Mouse (Mus musculus) kidney, adult 2 months (tissue): ENCODE results near the gene Serpina3a. TPM values are rescaled to one million over a fixed set of nuclear protein-coding genes. Genes with fewer than 3 reads are reported as not detected.
"Not testable (repeated sequence)": the region's sequence is repeated elsewhere in the genome, so short reads cannot be mapped to it uniquely, and the experiment has no call there.

Source experiments
- DNase-seq: peaks from one replicate; pipeline ENCODE4 v3.0.0; 2021
- H3K27ac ChIP-seq: fragments of 200-500 bp; 2 replicates; pipeline ENCODE4 v1.5.1; 2012; ENCODE audit warnings: low read depth, low read length, control low read depth, inconsistent platforms; ENCODE audit not compliant: insufficient read depth
- H3K27me3 ChIP-seq: fragments of 200-500 bp; replicated peaks from 2 replicates; pipeline ENCODE4 v1.6.1; 2012; ENCODE audit warnings: mild to moderate bottlenecking, moderate library complexity, low read length, inconsistent platforms; ENCODE audit not compliant: control insufficient read depth, insufficient read depth
- H3K36me3 ChIP-seq: fragments of 200-500 bp; 2 replicates; pipeline ENCODE4 v1.6.1; 2012; ENCODE audit warnings: mild to moderate bottlenecking, moderate library complexity, low read length, inconsistent platforms; ENCODE audit not compliant: control insufficient read depth, insufficient read depth
- H3K4me1 ChIP-seq: fragments of 200-500 bp; 2 replicates; pipeline ENCODE4 v1.6.1; 2011; ENCODE audit warnings: low read length; ENCODE audit not compliant: control insufficient read depth, insufficient read depth
- H3K4me3 ChIP-seq: fragments of 200-500 bp; 2 replicates; pipeline ENCODE4 v1.5.1; 2011; ENCODE audit warnings: mild to moderate bottlenecking, low read depth, low read length, control low read depth; ENCODE audit not compliant: insufficient read depth
- CTCF ChIP-seq: fragments of 200-500 bp; conservative IDR thresholded peaks from 2 replicates; pipeline ENCODE4 v1.5.1; 2011; ENCODE audit warnings: low read depth, mild to moderate bottlenecking, control low read depth, low read length, moderate library complexity, mixed read lengths; ENCODE audit not compliant: insufficient read depth, insufficient read length
- POLR2A ChIP-seq: fragments of 200-500 bp; IDR thresholded peaks from one replicate; pipeline ENCODE4 v1.6.1; 2011; ENCODE audit warnings: low read depth, low read length, control low read depth
- WGBS: fragments of 180-500 bp; shearing (Covaris S2); methylation state at CpG from one replicate; pipeline ENCODE4 v1.1.7; 2018; 5-methylcytosine and 5-hydroxymethylcytosine counted together
- polyA plus RNA-seq: library from polyadenylated mRNA; depleted of rRNA; stranded (reverse); fragments of >200 nt; gene quantifications from 2 replicates; pipeline ENCODE4 v1.2.3, GENCODE M21; 2012; rRNA removed

Gene Serpina3a
- not detected in 2 replicates for polyA plus RNA-seq

- H3K36me3 ChIP-seq, H3K4me1 ChIP-seq, H3K27ac ChIP-seq, H3K4me3 ChIP-seq, H3K27me3 ChIP-seq, DNase-seq: not testable (repeated sequence)
- WGBS = 85% methylated on average over 11 of the region's 11 CpGs
Measured at GRCm38 (mm10) chr12:104112333-104112732, at the start of gene Serpina3a. TSS of gene Serpina3a (plus strand) at chr12:104112724.

- WGBS = 37% methylated on average over 4 of the region's 4 CpGs
- no peak for DNase-seq
- Histone ChIP-seq H3K36me3 (no peaks in the 10 kb centered on the region), H3K27ac (no peak overlapping the region), H3K4me1 (no peaks in the 10 kb centered on the region), H3K27me3 (no peaks in the 10 kb centered on the region), H3K4me3 (no peak overlapping the region)
- TF ChIP-seq POLR2A (no peak), CTCF (no peak)
Measured at GRCm38 (mm10) chr12:104064532-104064931, 48.0 kb upstream of the Serpina3a start.

GRCm38 (mm10) chr12:104064996-104065395 is 47.5 kb upstream of the Serpina3a start:
- 75% methylated on average over 4 of the region's 4 CpGs for WGBS
- TF ChIP-seq POLR2A (no peak), CTCF (no peak)
- Histone ChIP-seq H3K27ac (no peak overlapping the region), H3K36me3 (no peaks in the 10 kb centered on the region), H3K4me3 (no peak overlapping the region), H3K27me3 (no peaks in the 10 kb centered on the region), H3K4me1 (no peaks in the 10 kb centered on the region)
- DNase-seq = no peak

GRCm38 (mm10) chr12:104066241-104066640 is 46.3 kb upstream of the Serpina3a start:
- Histone ChIP-seq H3K27ac (no peak overlapping the region), H3K27me3 (no peaks in the 10 kb centered on the region), H3K4me1 (no peaks in the 10 kb centered on the region), H3K4me3 (no peak overlapping the region), H3K36me3 (no peaks in the 10 kb centered on the region)
- DNase-seq = peak; percentile 63
- TF ChIP-seq CTCF = peak; percentile 84
- no peak for TF ChIP-seq POLR2A
- WGBS = 32% methylated on average over 8 of the region's 8 CpGs

GRCm38 (mm10) chr12:104067549-104067948 is 45.0 kb upstream of the Serpina3a start:
- WGBS = 26% methylated on average over 4 of the region's 4 CpGs
- no peak for TF ChIP-seq CTCF
- TF ChIP-seq POLR2A = no peak
- no peaks in the 10 kb centered on the region for H3K27me3 ChIP-seq
- peak overlapping the region; percentile 12; the same call in 1 of the 2 replicates for H3K4me3 ChIP-seq
- no peaks in the 10 kb centered on the region for H3K4me1 ChIP-seq
- H3K27ac ChIP-seq = no peak overlapping the region
- DNase-seq = peak; percentile 52
- no peaks in the 10 kb centered on the region for H3K36me3 ChIP-seq

GRCm38 (mm10) chr12:104069620-104070019 is 42.9 kb upstream of the Serpina3a start:
- Histone ChIP-seq H3K27ac (no peak overlapping the region), H3K36me3 (no peaks in the 10 kb centered on the region), H3K4me3 (no peak overlapping the region), H3K4me1 (no peaks in the 10 kb centered on the region), H3K27me3 (no peaks in the 10 kb centered on the region)
- TF ChIP-seq CTCF (peak; percentile 89), POLR2A (no peak)
- 3% methylated on average over 2 of the region's 2 CpGs for WGBS
- peak; percentile 75 for DNase-seq

- H3K36me3 ChIP-seq = no peaks in the 10 kb centered on the region
- no peak overlapping the region for H3K27ac ChIP-seq
- no peak for DNase-seq
- WGBS = 28% methylated on average over 1 of the region's 1 CpGs
- no peaks in the 10 kb centered on the region for H3K27me3 ChIP-seq
- H3K4me3 ChIP-seq = no peak overlapping the region
- TF ChIP-seq CTCF = no peak
- TF ChIP-seq POLR2A = no peak
- H3K4me1 ChIP-seq = no peaks in the 10 kb centered on the region
Measured at GRCm38 (mm10) chr12:104071708-104072107, 40.8 kb upstream of the Serpina3a start.

- Histone ChIP-seq H3K4me1 (no peaks in the 10 kb centered on the region), H3K27ac (no peak overlapping the region), H3K27me3 (no peaks in the 10 kb centered on the region), H3K36me3 (no peaks in the 10 kb centered on the region), H3K4me3 (no peak overlapping the region)
- WGBS = 46% methylated on average over 5 of the region's 5 CpGs
- TF ChIP-seq POLR2A (no peak), CTCF (no peak)
- DNase-seq = no peak
Measured at GRCm38 (mm10) chr12:104072286-104072685, 40.2 kb upstream of the Serpina3a start.
